Mouse (Mus musculus) megakaryocyte, embryonic 14.5 days (primary cell): ENCODE measurements around the gene Col12a1.

Experiments
- FLI1 ChIP-seq: IDR thresholded peaks from 2 replicates; pipeline ENCODE4 v1.6.1; 2012; ENCODE audit warnings: low read length, inconsistent platforms, mixed read lengths
- GATA1 ChIP-seq: IDR thresholded peaks from 3 replicates; pipeline ENCODE4 v1.6.1; 2012; ENCODE audit warnings: mixed read lengths, low read length, inconsistent platforms, borderline replicate concordance

DNA sequence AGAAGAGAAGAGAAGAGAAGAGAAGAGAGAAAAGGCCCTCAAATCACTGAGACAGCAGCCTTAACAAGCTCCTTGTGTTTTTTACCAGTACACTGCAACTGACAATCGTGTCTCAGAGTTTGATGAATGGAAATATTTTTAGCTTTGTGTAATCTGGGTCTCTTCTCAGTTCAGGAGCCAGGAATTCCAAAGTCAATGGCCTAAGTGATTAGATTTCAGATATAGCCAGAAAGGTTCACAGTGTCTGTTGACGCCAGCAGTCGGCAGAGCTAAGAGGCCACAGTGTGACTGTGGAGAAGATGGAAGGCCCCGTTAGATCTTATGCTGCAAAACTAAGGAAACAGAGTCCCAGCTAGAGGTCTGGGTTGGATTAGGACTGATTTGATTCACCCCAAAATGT is 80.8 kb downstream of the Col12a1 start:
- no peak for TF ChIP-seq GATA1
- no peak for TF ChIP-seq FLI1
